Mouse (Mus musculus) MEL (cell line): ENCODE data around the gene Nrip2. TPM values are rescaled to one million over a fixed set of nuclear protein-coding genes. Genes with fewer than 3 reads are reported as not detected.

Source experiments
- DNase-seq: peaks from one replicate; pipeline ENCODE4 v3.0.0; 2011; ENCODE audit warnings: low read depth, low spot score
- H3K27ac ChIP-seq: 2 replicates; pipeline ENCODE4 v1.5.1; 2012; ENCODE audit warnings: low read depth, mild to moderate bottlenecking, control low read depth, low read length, moderate library complexity; ENCODE audit not compliant: control insufficient read depth
- H3K27me3 ChIP-seq, 2 experiments: fragments of 150-350 bp in 1 of 2; sonication (generic) in 1 of 2; 2 replicates each; pipeline ENCODE4 v1.6.1; 2012; ENCODE audit warnings: low read length in 2 of 2, mild to moderate bottlenecking in 2 of 2, improper control_type of control experiment in 1 of 2, moderate library complexity in 1 of 2; ENCODE audit not compliant: insufficient read depth in 2 of 2, control insufficient read depth in 1 of 2
- H3K36me3 ChIP-seq, 2 experiments: 2 replicates each; pipeline ENCODE4 v1.6.1; 2012 to 2014; ENCODE audit warnings: low read length in 2 of 2, improper control_type of control experiment in 1 of 2, inconsistent platforms in 1 of 2, mild to moderate bottlenecking in 1 of 2; ENCODE audit not compliant: insufficient read depth in 2 of 2, control insufficient read depth in 1 of 2
- H3K4me1 ChIP-seq, 2 experiments: fragments of 150-350 bp in 1 of 2; sonication (generic) in 1 of 2; 2 replicates each; pipeline ENCODE4 v1.6.1; 2012; ENCODE audit warnings: low read length in 2 of 2, improper control_type of control experiment in 1 of 2, mild to moderate bottlenecking in 1 of 2; ENCODE audit not compliant: insufficient read depth in 2 of 2, control insufficient read depth in 1 of 2
- H3K4me3 ChIP-seq, 2 experiments: fragments of 150-350 bp in 1 of 2; sonication (generic) in 1 of 2; 2 replicates each; pipeline ENCODE4 v1.5.1; 2012; ENCODE audit warnings: low read depth in 2 of 2, low read length in 2 of 2, mild to moderate bottlenecking in 2 of 2, moderate library complexity in 2 of 2, control low read depth in 1 of 2, improper control_type of control experiment in 1 of 2; ENCODE audit not compliant: control insufficient read depth in 1 of 2, insufficient read depth in 1 of 2
- H3K79me2 ChIP-seq: 2 replicates; pipeline ENCODE4 v1.6.1; 2012; ENCODE audit warnings: mild to moderate bottlenecking, low read length, moderate library complexity; ENCODE audit not compliant: control insufficient read depth, poor library complexity, insufficient read depth
- H3K9ac ChIP-seq: 2 replicates; pipeline ENCODE4 v1.6.1; 2012; ENCODE audit warnings: low read depth, mild to moderate bottlenecking, control low read depth, low read length, moderate library complexity; ENCODE audit not compliant: control insufficient read depth, poor library complexity, severe bottlenecking
- H3K9me3 ChIP-seq: fragments of 150-350 bp; sonication (generic); replicated peaks from 2 replicates; pipeline ENCODE4 v1.6.1; 2012; ENCODE audit warnings: mild to moderate bottlenecking, low read length, improper control_type of control experiment, moderate library complexity; ENCODE audit not compliant: insufficient read depth
- BHLHE40 ChIP-seq: IDR thresholded peaks from 2 replicates; pipeline ENCODE4 v1.6.1; 2012; ENCODE audit warnings: low read depth, mild to moderate bottlenecking, inconsistent platforms, low read length, improper control_type of control experiment, borderline replicate concordance
- CTCF ChIP-seq, 3 experiments: IDR thresholded peaks in 2 of 3; conservative IDR thresholded peaks in 1 of 3; 2 replicates each; pipeline ENCODE4 v1.5.1; 2011 to 2012; ENCODE audit warnings: low read length in 3 of 3, low read depth in 2 of 3, mild to moderate bottlenecking in 2 of 3, improper control_type of control experiment in 1 of 3, inconsistent platforms in 1 of 3, mixed read lengths in 1 of 3, moderate library complexity in 1 of 3; ENCODE audit not compliant: control insufficient read depth in 1 of 3, insufficient read depth in 1 of 3, poor library complexity in 1 of 3, severe bottlenecking in 1 of 3
- E2F4 ChIP-seq: IDR thresholded peaks from 2 replicates; pipeline ENCODE4 v1.6.1; 2011; ENCODE audit warnings: low read depth, low read length, improper control_type of control experiment, borderline replicate concordance
- ETS1 ChIP-seq: IDR thresholded peaks from 2 replicates; pipeline ENCODE4 v1.6.1; 2012; ENCODE audit warnings: low read depth, mild to moderate bottlenecking, inconsistent platforms, low read length, improper control_type of control experiment, moderate library complexity
- GABPA ChIP-seq: IDR thresholded peaks from 2 replicates; pipeline ENCODE4 v1.6.1; 2012; ENCODE audit warnings: low read depth, mild to moderate bottlenecking, inconsistent platforms, low read length, improper control_type of control experiment, moderate library complexity
- GATA1 ChIP-seq: IDR thresholded peaks from 2 replicates; pipeline ENCODE4 v1.6.1; 2011; ENCODE audit warnings: low read depth, low read length, improper control_type of control experiment
- HCFC1 ChIP-seq: IDR thresholded peaks from 2 replicates; pipeline ENCODE4 v1.6.1; 2012; ENCODE audit warnings: low read depth, mild to moderate bottlenecking, inconsistent platforms, low read length, improper control_type of control experiment, moderate library complexity
- MAFK ChIP-seq: IDR thresholded peaks from 2 replicates; pipeline ENCODE4 v1.6.1; 2011; ENCODE audit warnings: low read depth, mild to moderate bottlenecking, low read length, improper control_type of control experiment, borderline replicate concordance
- MAX ChIP-seq: IDR thresholded peaks from 2 replicates; pipeline ENCODE4 v1.6.1; 2011; ENCODE audit warnings: low read length, improper control_type of control experiment
- MAZ ChIP-seq: IDR thresholded peaks from 2 replicates; pipeline ENCODE4 v1.6.1; 2012; ENCODE audit warnings: low read depth, mild to moderate bottlenecking, inconsistent platforms, low read length, improper control_type of control experiment
- MXI1 ChIP-seq: IDR thresholded peaks from 2 replicates; pipeline ENCODE4 v1.6.1; 2011; ENCODE audit warnings: mild to moderate bottlenecking, low read depth, low read length, improper control_type of control experiment
- MYC ChIP-seq: IDR thresholded peaks from 2 replicates; pipeline ENCODE4 v1.6.1; 2011; ENCODE audit warnings: low read depth, mild to moderate bottlenecking, low read length, improper control_type of control experiment, moderate library complexity
- POLR2A ChIP-seq, 2 experiments: IDR thresholded peaks; 2 replicates each; pipeline ENCODE4 v1.6.1; 2011 to 2012; ENCODE audit warnings: low read length in 2 of 2, mild to moderate bottlenecking in 2 of 2, control low read depth in 1 of 2, improper control_type of control experiment in 1 of 2, low read depth in 1 of 2, moderate library complexity in 1 of 2; ENCODE audit not compliant: control insufficient read depth in 1 of 2, insufficient read depth in 1 of 2, poor library complexity in 1 of 2
- POLR2AphosphoS2 ChIP-seq: IDR thresholded peaks from 2 replicates; pipeline ENCODE4 v1.6.1; 2011; ENCODE audit warnings: low read length, improper control_type of control experiment
- POLR2AphosphoS5 ChIP-seq: IDR thresholded peaks from 2 replicates; pipeline ENCODE4 v1.6.1; 2012; ENCODE audit warnings: low read depth, borderline replicate concordance, mild to moderate bottlenecking, inconsistent platforms, low read length, moderate library complexity, mixed read lengths
- RAD21 ChIP-seq: IDR thresholded peaks from 2 replicates; pipeline ENCODE4 v1.6.1; 2011; ENCODE audit warnings: mild to moderate bottlenecking, low read depth, low read length, improper control_type of control experiment
- SIN3A ChIP-seq: IDR thresholded peaks from 2 replicates; pipeline ENCODE4 v1.6.1; 2012; ENCODE audit warnings: low read length, improper control_type of control experiment, inconsistent platforms
- SMC3 ChIP-seq: IDR thresholded peaks from 2 replicates; pipeline ENCODE4 v1.6.1; 2011; ENCODE audit warnings: low read depth, low read length, improper control_type of control experiment
- TAL1 ChIP-seq: IDR thresholded peaks from 2 replicates; pipeline ENCODE4 v1.6.1; 2012; ENCODE audit warnings: mild to moderate bottlenecking, inconsistent platforms, low read length, moderate library complexity, mixed read lengths
- TCF12 ChIP-seq: IDR thresholded peaks from 2 replicates; pipeline ENCODE4 v1.6.1; 2014; ENCODE audit warnings: low read depth, mild to moderate bottlenecking, inconsistent platforms, low read length, improper control_type of control experiment, moderate library complexity
- USF2 ChIP-seq, 2 experiments: IDR thresholded peaks; 2 replicates each; pipeline ENCODE4 v1.6.1; 2011 to 2012; ENCODE audit warnings: improper control_type of control experiment in 2 of 2, low read length in 2 of 2, borderline replicate concordance in 1 of 2, inconsistent platforms in 1 of 2, low read depth in 1 of 2, mild to moderate bottlenecking in 1 of 2; ENCODE audit not compliant: insufficient read depth in 1 of 2
- ZC3H11A ChIP-seq: IDR thresholded peaks from 2 replicates; pipeline ENCODE4 v1.6.1; 2012; ENCODE audit warnings: low read depth, mild to moderate bottlenecking, inconsistent platforms, low read length, improper control_type of control experiment
- ZKSCAN1 ChIP-seq: IDR thresholded peaks from 2 replicates; pipeline ENCODE4 v1.6.1; 2012; ENCODE audit warnings: low read depth, mild to moderate bottlenecking, inconsistent platforms, low read length, improper control_type of control experiment, moderate library complexity
- ZMIZ1 ChIP-seq: IDR thresholded peaks from 2 replicates; pipeline ENCODE4 v1.6.1; 2012; ENCODE audit warnings: low read depth, mild to moderate bottlenecking, inconsistent platforms, low read length, improper control_type of control experiment, moderate library complexity
- ZNF384 ChIP-seq: IDR thresholded peaks from 2 replicates; pipeline ENCODE4 v1.6.1; 2012; ENCODE audit warnings: low read depth, mild to moderate bottlenecking, inconsistent platforms, low read length, improper control_type of control experiment
- polyA plus RNA-seq, 2 experiments: library from polyadenylated mRNA; stranded (reverse) in 1 of 2; unstranded in 1 of 2; fragments of >175 nt in 1 of 2; fragments of >200 nt in 1 of 2; gene quantifications; 2 replicates each; pipeline versions ENCODE4 v1.2.1 to v1.2.4; 2012; ENCODE audit warnings: low replicate concordance in 2 of 2, low read depth in 1 of 2; ENCODE audit not compliant: insufficient read length in 2 of 2, insufficient read depth in 1 of 2, missing spikeins in 1 of 2
- total RNA-seq: library from RNA; depleted of rRNA; stranded (reverse); fragments of 300-350 nt; gene quantifications from 2 replicates; pipeline ENCODE4 v1.2.3, GENCODE M21; 2012

The Nrip2 gene
- total and polyA plus RNA-seq, 3 experiments: 0.04 to 0.86 TPM; not detected in 1

DNA sequence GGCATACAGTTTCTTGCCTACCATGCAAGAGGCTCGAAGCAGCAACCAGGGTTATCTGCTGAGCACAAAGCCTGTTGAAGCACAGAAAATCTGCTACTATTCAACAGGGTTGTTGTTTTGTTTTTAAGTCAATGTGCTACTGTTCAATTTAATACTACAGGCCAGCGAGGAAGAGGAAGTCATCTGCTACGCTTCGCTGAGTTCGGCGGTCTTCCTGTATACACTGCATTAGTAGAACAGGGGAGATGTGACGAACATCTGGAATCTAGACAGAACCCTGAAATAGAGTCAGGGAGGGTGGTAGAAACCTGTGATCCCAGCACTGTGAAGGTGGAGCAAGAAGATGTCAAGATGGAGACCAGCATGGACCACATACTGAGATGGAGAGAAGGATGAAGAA is 15.3 kb upstream of the Nrip2 start:
- Histone ChIP-seq H3K9ac (no peak overlapping the region), H3K9me3 (no peaks in the 10 kb centered on the region), H3K79me2 (no peaks in the 10 kb centered on the region), H3K4me1 (peaks cover 0 to 8% of the 10 kb centered on the region in 2 experiments; a peak in 1 of 4 replicates), H3K4me3 (no peak overlapping the region), H3K27me3 (no peaks in the 10 kb centered on the region), H3K27ac (no peak overlapping the region), H3K36me3 (no peaks in the 10 kb centered on the region)
- TF ChIP-seq E2F4: no peak
- no peak for TF ChIP-seq TAL1
- no peak for TF ChIP-seq MYC
- TF ChIP-seq GABPA: no peak
- no peak for TF ChIP-seq MAZ
- TF ChIP-seq MAX: no peak
- TF ChIP-seq USF2 (IDR thresholded peaks at IDR 0.05; ENCODE audit: borderline replicate concordance in 1 of 2, insufficient read depth in 1 of 2, low read depth in 1 of 2, low read length in 2 of 2): no peak
- TF ChIP-seq ZKSCAN1: no peak
- no peak for TF ChIP-seq RAD21
- TF ChIP-seq SIN3A: no peak
- TF ChIP-seq TCF12: no peak
- no peak for TF ChIP-seq SMC3
- no peak for TF ChIP-seq ZC3H11A
- no peak for TF ChIP-seq MXI1
- TF ChIP-seq GATA1: no peak
- TF ChIP-seq POLR2A (IDR thresholded peaks at IDR 0.05; ENCODE audit: control insufficient read depth in 1 of 2, insufficient read depth in 1 of 2, low read depth in 1 of 2, low read length in 2 of 2, poor library complexity in 1 of 2): no peak
- no peak for TF ChIP-seq CTCF (IDR thresholded peaks at IDR 0.05 in 2 of 3, conservative IDR thresholded peaks at IDR 0.05 in 1 of 3; ENCODE audit: control insufficient read depth in 1 of 3, insufficient read depth in 1 of 3, low read depth in 2 of 3, low read length in 3 of 3, poor library complexity in 1 of 3, severe bottlenecking in 1 of 3)
- peak; percentile 62 for DNase-seq

DNA sequence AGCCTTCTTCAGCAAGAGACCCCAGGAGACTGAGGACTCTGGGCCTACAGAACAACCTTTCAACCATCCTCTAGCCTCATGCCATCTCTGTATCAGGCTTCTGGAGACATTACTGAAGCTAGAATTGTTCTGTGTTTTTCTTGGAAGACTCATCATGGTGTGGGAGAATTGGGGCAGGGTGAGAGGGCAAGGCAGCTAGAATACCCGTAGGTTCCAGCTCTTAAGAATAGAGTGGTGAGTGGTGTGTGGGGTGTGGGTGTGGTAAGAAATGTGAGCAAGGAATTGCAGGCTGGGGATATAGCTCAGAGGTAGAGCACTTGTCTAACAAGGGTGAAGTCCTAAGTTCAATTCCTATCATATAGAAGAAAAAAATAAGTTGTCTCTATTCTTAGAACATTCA is 14.1 kb upstream of the Nrip2 start:
- TF ChIP-seq TAL1 (no peak), MAZ (no peak), ZNF384 (no peak), MXI1 (no peak), ZMIZ1 (no peak), POLR2AphosphoS5 (no peak), BHLHE40 (no peak), HCFC1 (no peak), POLR2AphosphoS2 (no peak), USF2 (IDR thresholded peaks at IDR 0.05; ENCODE audit: borderline replicate concordance in 1 of 2, insufficient read depth in 1 of 2, low read depth in 1 of 2, low read length in 2 of 2) (no peak), MAFK (no peak), RAD21 (no peak), ETS1 (no peak)
- TF ChIP-seq, all 39 proteins: peak for 0
- Histone ChIP-seq H3K79me2 (no peaks in the 10 kb centered on the region), H3K36me3 (no peaks in the 10 kb centered on the region), H3K9ac (no peak overlapping the region), H3K9me3 (no peaks in the 10 kb centered on the region), H3K27me3 (no peaks in the 10 kb centered on the region), H3K4me1 (peaks cover 0 to 5% of the 10 kb centered on the region in 2 experiments; a peak in 1 of 4 replicates), H3K4me3 (no peak overlapping the region), H3K27ac (no peak overlapping the region)
- DNase-seq: no peak
